Mouse (Mus musculus): ENCODE results near the gene Gorab.
A peak's percentile ranks its signal among the peaks of the same experiment; 100 is the strongest.

Gorab gene

GRCm38 (mm10) chr1:163403498-163404126, at the start of gene Gorab:
Gene Gorab, minus strand, starts transcription at chr1:163403669.
- peak; percentile 94 for DNase-seq (ENCODE audit: low read depth, low spot score)

DNA sequence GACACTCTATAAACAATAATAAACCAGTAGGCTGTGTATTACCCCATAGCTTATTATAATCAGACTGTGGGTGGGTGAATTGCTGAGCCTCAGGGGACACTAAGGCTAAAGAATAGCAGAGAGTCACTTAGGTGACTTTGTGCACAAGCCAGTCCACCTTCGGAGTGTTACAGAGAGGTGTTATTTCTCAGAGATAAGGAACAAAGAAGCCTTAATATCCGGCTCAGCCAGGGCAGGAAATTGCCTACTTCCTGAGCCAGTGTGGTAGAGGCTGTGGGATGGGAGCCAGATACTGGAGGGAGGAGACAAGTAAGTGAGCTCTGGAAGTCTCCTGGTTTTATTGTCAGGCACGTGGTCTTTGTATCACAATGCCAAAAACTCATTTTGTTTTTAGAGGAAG, 40.4 kb upstream of the Gorab start:
- DNase-seq (ENCODE audit: low read depth, low spot score) = no peak

- no peak for DNase-seq (ENCODE audit: low read depth, low spot score)
Observed at GRCm38 (mm10) chr1:163439002-163439401, 35.5 kb upstream of the Gorab start.

GRCm38 (mm10) chr1:163423467-163424014, 20.1 kb upstream of the Gorab start:
- DNase-seq (ENCODE audit: low read depth, low spot score) = no peak

DNA sequence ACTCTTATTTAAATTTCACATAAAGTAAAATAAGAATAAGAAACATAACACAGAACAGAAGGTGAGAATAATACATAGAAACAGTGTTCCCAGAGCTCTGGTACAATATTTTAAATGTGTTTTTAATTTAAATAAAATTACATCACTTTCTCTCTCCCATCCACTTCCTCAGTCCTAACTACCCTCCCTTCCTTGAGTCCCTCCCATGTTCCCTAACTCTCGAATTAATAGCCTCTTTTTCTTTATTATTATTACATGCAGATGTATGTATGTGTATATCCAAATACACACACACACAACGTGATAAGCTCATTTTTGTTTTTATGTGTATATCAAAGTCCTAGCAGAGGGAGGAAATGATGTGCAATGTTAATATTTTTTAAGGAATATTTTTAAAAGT, 13.7 kb upstream of the Gorab start:
- no peak for DNase-seq (ENCODE audit: low read depth, low spot score)

- DNase-seq (ENCODE audit: low read depth, low spot score) = no peak
Observed at GRCm38 (mm10) chr1:163414200-163414599, 10.7 kb upstream of the Gorab start.

- no peak for DNase-seq (ENCODE audit: low read depth, low spot score)
Observed at GRCm38 (mm10) chr1:163406203-163406602, 2.7 kb upstream of the Gorab start.

DNA sequence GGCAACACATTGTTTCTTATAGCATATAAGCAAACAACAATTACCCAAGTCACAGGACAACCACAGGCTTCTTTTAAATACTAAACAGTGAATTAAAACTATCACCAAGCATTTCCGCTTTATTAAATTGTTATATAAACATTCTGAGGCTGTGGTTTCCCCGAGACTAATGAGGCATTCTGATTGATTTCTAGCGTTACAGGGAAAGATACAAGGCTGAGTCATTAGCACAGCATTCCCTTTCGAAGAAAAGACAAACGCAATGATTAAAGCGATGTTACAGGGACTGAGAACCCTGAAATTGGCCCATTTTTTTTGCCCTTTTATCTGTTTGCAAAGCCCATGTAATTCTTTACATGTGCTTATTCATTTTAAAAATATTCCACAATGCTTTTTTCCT, 12.1 kb downstream of the Gorab start:
- no peak for DNase-seq (ENCODE audit: low read depth, low spot score)

GRCm38 (mm10) chr1:163390044-163390443, 13.4 kb downstream of the Gorab start:
- no peak for DNase-seq (ENCODE audit: low read depth, low spot score)

GRCm38 (mm10) chr1:163386196-163386595, 17.3 kb downstream of the Gorab start:
- DNase-seq (ENCODE audit: low read depth, low spot score) = no peak

DNA sequence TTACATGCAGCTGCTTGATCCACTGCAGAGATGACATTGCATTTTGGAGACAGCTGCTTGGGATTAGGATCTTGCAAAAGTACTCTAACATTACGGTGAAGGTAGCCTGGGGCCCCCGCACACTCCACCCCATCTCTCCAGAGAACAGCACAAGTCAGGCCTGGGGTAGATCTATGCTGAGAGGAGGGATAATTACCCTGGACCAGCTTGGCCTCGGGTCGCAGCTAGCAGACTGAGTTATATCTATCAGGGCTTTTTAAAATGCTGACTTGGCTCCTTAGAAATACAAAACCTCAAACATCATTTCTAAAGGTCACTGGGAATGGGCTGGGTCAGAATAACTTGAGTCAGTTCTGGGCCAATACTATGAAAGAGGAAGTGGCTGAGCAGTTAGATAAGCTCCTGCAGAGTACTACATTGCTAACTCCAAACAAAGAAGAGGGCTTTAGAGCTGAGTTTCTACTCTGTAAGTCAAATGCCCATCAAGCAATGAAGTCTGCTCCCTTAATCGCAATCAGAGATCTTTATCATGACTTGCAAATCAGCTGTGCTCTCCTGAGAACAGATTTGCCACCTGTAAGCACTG, 19.9 kb downstream of the Gorab start:
- DNase-seq (ENCODE audit: low read depth, low spot score) = peak; percentile 9

DNA sequence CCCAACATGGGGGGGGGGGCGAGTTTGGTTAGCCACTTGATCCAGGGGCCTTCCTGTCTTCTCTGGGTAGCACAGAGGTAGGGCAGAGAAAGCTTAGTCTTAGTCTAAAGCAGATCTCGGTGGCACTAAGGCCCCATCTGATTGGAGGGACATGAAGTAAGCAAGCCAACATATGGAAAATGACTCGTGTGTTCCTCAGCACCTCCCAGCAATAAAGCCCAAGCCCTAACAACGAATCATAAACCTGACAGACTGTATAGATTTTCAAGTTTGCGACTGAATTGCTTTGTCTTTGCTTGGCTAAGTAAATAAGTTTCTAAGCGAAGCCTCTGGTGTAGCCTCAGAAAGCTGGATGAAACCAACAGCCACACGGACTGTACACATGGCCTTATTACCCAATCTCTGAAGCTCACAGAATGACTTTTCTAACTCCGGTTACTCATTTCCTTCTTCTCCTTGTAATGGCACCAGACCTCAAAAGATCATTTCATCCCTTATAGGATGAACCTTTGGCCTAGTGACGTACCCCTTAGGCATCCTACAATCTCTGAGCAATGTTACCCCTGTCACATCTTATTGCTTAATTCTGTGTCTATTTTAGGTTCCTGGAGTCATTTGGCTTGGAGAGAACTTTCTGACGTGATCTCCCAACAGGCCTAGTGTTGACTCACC, 21.3 kb downstream of the Gorab start:
- no peak for DNase-seq (ENCODE audit: low read depth, low spot score)

- DNase-seq (ENCODE audit: low read depth, low spot score) = no peak
Observed at GRCm38 (mm10) chr1:163380591-163380990, 22.9 kb downstream of the Gorab start.

- no peak for DNase-seq (ENCODE audit: low read depth, low spot score)
Observed at GRCm38 (mm10) chr1:163380072-163380471, 23.4 kb downstream of the Gorab start.

DNA sequence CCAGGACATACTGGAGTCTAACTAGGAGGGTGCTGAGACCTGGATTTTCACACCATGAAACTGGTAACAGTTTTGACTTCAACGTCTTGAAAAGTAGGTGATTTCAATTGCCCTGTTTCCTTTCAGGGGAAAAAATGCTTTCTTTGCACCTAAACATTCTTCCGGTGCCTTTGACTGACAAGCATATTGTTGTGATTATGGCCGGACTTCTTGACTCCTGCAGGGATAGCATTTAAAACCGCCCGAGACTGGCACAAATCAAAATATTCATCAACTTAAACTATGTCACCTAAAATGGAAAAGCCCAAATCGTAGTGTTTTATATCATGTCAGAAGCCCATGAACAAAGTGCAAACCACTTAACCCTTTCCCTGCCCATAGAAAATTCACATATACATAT, 25.5 kb downstream of the Gorab start:
- DNase-seq (ENCODE audit: low read depth, low spot score) = no peak

- DNase-seq (ENCODE audit: low read depth, low spot score) = no peak
Observed at GRCm38 (mm10) chr1:163376818-163377581, 26.5 kb downstream of the Gorab start.

GRCm38 (mm10) chr1:163374455-163374854, 29.0 kb downstream of the Gorab start:
- DNase-seq (ENCODE audit: low read depth, low spot score) = peak; percentile 35

GRCm38 (mm10) chr1:163362202-163362601, 41.3 kb downstream of the Gorab start:
- DNase-seq (ENCODE audit: low read depth, low spot score) = no peak

- DNase-seq (ENCODE audit: low read depth, low spot score) = no peak
Observed at GRCm38 (mm10) chr1:163361376-163361775, 42.1 kb downstream of the Gorab start.

DNA sequence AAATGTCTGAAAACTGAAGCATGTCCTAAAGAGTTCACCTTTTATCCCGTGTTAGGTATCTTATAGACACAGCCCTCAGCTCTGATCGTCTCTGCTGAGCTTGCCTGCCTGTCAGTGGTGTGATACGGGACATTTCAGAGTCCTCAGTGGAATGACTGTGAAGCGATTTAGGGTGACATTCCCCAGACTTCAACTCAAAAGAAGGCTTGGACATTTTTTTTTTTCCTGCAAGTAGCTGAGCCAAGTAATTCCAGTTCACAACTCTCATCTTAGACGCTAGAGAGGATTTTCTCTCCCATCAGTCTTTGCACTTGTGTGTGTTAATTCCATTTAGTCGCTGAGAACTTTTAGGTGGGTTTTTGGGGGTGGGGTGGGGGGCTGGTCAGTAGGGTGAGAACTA, 42.7 kb downstream of the Gorab start:
- no peak for DNase-seq (ENCODE audit: low read depth, low spot score)

GRCm38 (mm10) chr1:163359521-163359920, 43.9 kb downstream of the Gorab start:
- DNase-seq (ENCODE audit: low read depth, low spot score) = no peak

GRCm38 (mm10) chr1:163358165-163358564, 45.3 kb downstream of the Gorab start:
- DNase-seq (ENCODE audit: low read depth, low spot score) = no peak

Measured in CD4-positive helper T cell, adult 2 months (primary cell).